Mouse (Mus musculus) ES-E14 (cell line): ENCODE results near the gene 3110082J24Rik. TPM values are rescaled to one million over a fixed set of nuclear protein-coding genes. Genes with fewer than 3 reads are reported as not detected.
A peak's percentile ranks its signal among the peaks of the same experiment; 100 is the strongest.

Source experiments
- DNase-seq: peaks from one replicate; pipeline ENCODE4 v3.0.0-alpha.2; 2013; ENCODE audit warnings: low read depth, low spot score
- H3K27ac ChIP-seq: 2 replicates; pipeline ENCODE4 v1.5.1; 2012; ENCODE audit warnings: low read depth, mild to moderate bottlenecking, low read length, moderate library complexity, mixed read lengths; ENCODE audit not compliant: poor library complexity, insufficient read depth, severe bottlenecking
- H3K36me3 ChIP-seq: 2 replicates; pipeline ENCODE4 v1.6.1; 2012; ENCODE audit warnings: mild to moderate bottlenecking, low read length, moderate library complexity, mixed read lengths; ENCODE audit not compliant: control insufficient read depth, poor library complexity, insufficient read depth, severe bottlenecking
- H3K4me1 ChIP-seq, 2 experiments: fragments of 150-350 bp in 1 of 2; sonication (generic) in 1 of 2; 2 replicates each; pipeline ENCODE4 v1.6.1; 2012; ENCODE audit warnings: low read length in 2 of 2, mild to moderate bottlenecking in 1 of 2, mixed read lengths in 1 of 2; ENCODE audit not compliant: control insufficient read depth in 2 of 2, insufficient read depth in 2 of 2, poor library complexity in 1 of 2
- H3K4me3 ChIP-seq, 2 experiments: fragments of 150-350 bp in 1 of 2; sonication (generic) in 1 of 2; 2 replicates each; pipeline ENCODE4 v1.5.1; 2012; ENCODE audit warnings: low read length in 2 of 2, low read depth in 1 of 2, mild to moderate bottlenecking in 1 of 2, mixed read lengths in 1 of 2; ENCODE audit not compliant: insufficient read depth in 1 of 2, poor library complexity in 1 of 2, severe bottlenecking in 1 of 2
- H3K9ac ChIP-seq: 2 replicates; pipeline ENCODE4 v1.6.1; 2012; ENCODE audit warnings: low read depth, mild to moderate bottlenecking, low read length, mixed read lengths; ENCODE audit not compliant: poor library complexity, insufficient read depth, severe bottlenecking
- H3K9me3 ChIP-seq: fragments of 150-350 bp; sonication (generic); 2 replicates; pipeline ENCODE4 v1.6.1; 2012; ENCODE audit warnings: low read depth, mild to moderate bottlenecking, low read length; ENCODE audit not compliant: control insufficient read depth, insufficient read depth
- CHD2 ChIP-seq: IDR thresholded peaks from 2 replicates; pipeline ENCODE4 v1.6.1; 2014; ENCODE audit warnings: mild to moderate bottlenecking, low read depth, low read length, inconsistent platforms
- HCFC1 ChIP-seq: IDR thresholded peaks from 2 replicates; pipeline ENCODE4 v1.6.1; 2012; ENCODE audit warnings: low read length, inconsistent platforms, borderline replicate concordance; ENCODE audit not compliant: insufficient read depth
- MAFK ChIP-seq: IDR thresholded peaks from 2 replicates; pipeline ENCODE4 v1.6.1; 2014; ENCODE audit warnings: mild to moderate bottlenecking, low read depth, low read length, inconsistent platforms; ENCODE audit not compliant: insufficient read depth
- ZC3H11A ChIP-seq: IDR thresholded peaks from 2 replicates; pipeline ENCODE4 v1.6.1; 2012; ENCODE audit warnings: low read depth, mild to moderate bottlenecking, inconsistent platforms, low read length, borderline replicate concordance
- ZNF384 ChIP-seq: IDR thresholded peaks from 2 replicates; pipeline ENCODE4 v1.6.1; 2012; ENCODE audit warnings: low read depth, low read length, inconsistent platforms
- in situ Hi-C, 2 experiments: fragments of 600-800 bp; cut with MboI; formaldehyde crosslinking; loops; one replicate each; pipeline ENCODE4 v1.15.1; 2025; ENCODE audit warnings: low sequenced_read_pairs in 2 of 2, inconsistent platforms in 1 of 2; ENCODE audit not compliant: unreplicated experiment in 2 of 2
- total RNA-seq: library from RNA; depleted of rRNA; stranded (reverse); fragments of 300-350 nt; gene quantifications from 2 replicates; pipeline ENCODE4 v1.2.3, GENCODE M21; 2012

Gene 3110082J24Rik
- total RNA-seq, 1 experiment: not detected

GRCm38 (mm10) chr5:30120106-30120505 is 14.2 kb upstream of the 3110082J24Rik start:
- in situ Hi-C loops: no loop called here
- DNase-seq: no peak
- H3K36me3 ChIP-seq: peaks cover 40% of the 10 kb centered on the region

GRCm38 (mm10) chr5:30119163-30119562 is 13.3 kb upstream of the 3110082J24Rik start:
- H3K4me1 ChIP-seq: peaks cover 0 to 2% of the 10 kb centered on the region in 2 experiments; a peak in 1 of 4 replicates
- H3K36me3 ChIP-seq: peaks cover 35% of the 10 kb centered on the region
- no peak overlapping the region for H3K27ac ChIP-seq
- in situ Hi-C loops: no loop called here
- DNase-seq: no peak
- no peak overlapping the region for H3K4me3 ChIP-seq
- H3K9me3 ChIP-seq: no peaks in the 10 kb centered on the region
- no peak overlapping the region for H3K9ac ChIP-seq
- TF ChIP-seq ZC3H11A (no peak), ZNF384 (no peak), HCFC1 (no peak), MAFK (no peak), CHD2 (no peak)

More at GRCm38 (mm10) chr5:30120106-30120505, 14.2 kb upstream of the 3110082J24Rik start:
- Histone ChIP-seq H3K27ac (no peak overlapping the region), H3K4me1 (peaks cover 0 to 2% of the 10 kb centered on the region in 2 experiments; a peak in 1 of 4 replicates), H3K4me3 (no peak overlapping the region), H3K9ac (no peak overlapping the region), H3K9me3 (no peaks in the 10 kb centered on the region)
- TF ChIP-seq HCFC1 (no peak), ZC3H11A (no peak), ZNF384 (no peak), MAFK (no peak), CHD2 (no peak)

DNA sequence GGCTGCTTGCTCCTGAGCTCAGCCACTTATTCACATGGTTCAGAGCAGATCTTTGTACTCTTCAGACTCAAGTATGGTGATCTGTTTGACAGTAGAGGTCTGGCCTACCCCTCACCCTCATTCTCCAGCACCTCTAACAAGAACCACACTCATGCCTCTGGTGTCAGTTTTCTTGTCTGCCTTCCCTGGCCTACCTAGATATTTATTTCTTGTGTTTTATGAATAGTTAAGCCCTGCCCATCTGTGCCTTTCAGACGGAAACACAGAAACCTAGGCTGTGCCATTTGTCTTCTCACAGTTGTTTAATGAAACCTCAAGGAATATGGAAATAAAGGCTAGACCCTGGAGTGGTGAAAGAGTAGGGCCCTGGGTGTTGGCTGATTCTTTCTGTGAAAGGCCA is 12.1 kb upstream of the 3110082J24Rik start:
- Histone ChIP-seq H3K27ac (no peak overlapping the region), H3K4me3 (no peak overlapping the region), H3K4me1 (peaks cover 0 to 7% of the 10 kb centered on the region in 2 experiments; a peak in 1 of 4 replicates), H3K36me3 (peaks cover 31% of the 10 kb centered on the region), H3K9me3 (no peaks in the 10 kb centered on the region), H3K9ac (no peak overlapping the region)
- TF ChIP-seq HCFC1 (no peak), ZNF384 (no peak)
- in situ Hi-C loops: no loop called here
- no peak for DNase-seq

DNA sequence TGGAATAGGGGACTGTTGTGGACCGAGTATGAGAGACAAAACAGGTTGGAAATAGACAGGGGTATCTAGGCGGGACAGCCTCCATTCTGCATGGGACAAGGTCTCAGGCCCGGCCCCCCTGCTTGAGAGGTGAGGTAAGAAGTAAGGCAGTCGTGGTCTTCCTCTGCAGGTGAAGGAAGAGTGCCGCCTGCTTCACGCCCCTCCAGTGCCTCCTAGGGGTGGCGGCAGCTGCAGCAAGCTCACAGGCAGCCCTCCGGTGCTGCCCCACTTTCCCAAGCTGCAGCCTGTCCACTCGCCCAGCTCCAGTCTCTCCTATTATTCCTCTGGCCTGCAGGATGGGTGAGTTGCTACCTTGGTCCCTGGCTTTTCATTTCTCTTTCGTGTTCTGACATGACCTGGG is 9.8 kb upstream of the 3110082J24Rik start:
- no peak overlapping the region for H3K9ac ChIP-seq
- peaks cover 0 to 10% of the 10 kb centered on the region in 2 experiments; a peak in 1 of 4 replicates for H3K4me1 ChIP-seq
- no peak for DNase-seq
- no peaks in the 10 kb centered on the region for H3K9me3 ChIP-seq
- peak overlapping the region in 1 of 2 experiments; percentile 26; a peak in 1 of 4 replicates for H3K4me3 ChIP-seq
- TF ChIP-seq MAFK: no peak
- TF ChIP-seq HCFC1: no peak
- TF ChIP-seq CHD2: no peak
- TF ChIP-seq ZC3H11A: no peak
- no peak for TF ChIP-seq ZNF384
- H3K36me3 ChIP-seq: peaks cover 17% of the 10 kb centered on the region
- in situ Hi-C loops: no loop called here
- no peak overlapping the region for H3K27ac ChIP-seq

GRCm38 (mm10) chr5:30114761-30115140 is 8.9 kb upstream of the 3110082J24Rik start:
- no peak for DNase-seq
- Histone ChIP-seq H3K9me3 (no peaks in the 10 kb centered on the region), H3K27ac (no peak overlapping the region), H3K9ac (peak overlapping the region; percentile 84), H3K4me3 (peak overlapping the region; percentile 83 to 87), H3K36me3 (peaks cover 12% of the 10 kb centered on the region), H3K4me1 (peaks cover 0 to 10% of the 10 kb centered on the region in 2 experiments; a peak in 1 of 4 replicates)
- TF ChIP-seq ZC3H11A: no peak
- 0 out of 2 replicates have a peak, but pooled peaks have one; percentile 14 for TF ChIP-seq HCFC1
- in situ Hi-C loops: no loop called here
